Mouse (Mus musculus): ENCODE results near the gene Gm10521.

GRCm38 (mm10) chr1:171917305-171918039 is 22.0 kb downstream of the Gm10521 start, which contains the start of gene Slamf6:
- TF ChIP-seq CTCF (IDR thresholded peaks at IDR 0.05; ENCODE audit: low read depth, low read length) = no peak
- no peak for TF ChIP-seq POLR2A (IDR thresholded peaks at IDR 0.05; ENCODE audit: borderline replicate concordance, low read depth, low read length)

Data from bone marrow macrophage, adult 2 months (primary cell).